Mouse (Mus musculus): Measurements from ENCODE around the gene D7Ertd443e. TPM values are rescaled to one million over a fixed set of nuclear protein-coding genes. Genes with fewer than 3 reads are reported as not detected.

The D7Ertd443e gene
- total and polyA plus RNA-seq, 3 experiments = 0.22 TPM; not detected in 2

DNA sequence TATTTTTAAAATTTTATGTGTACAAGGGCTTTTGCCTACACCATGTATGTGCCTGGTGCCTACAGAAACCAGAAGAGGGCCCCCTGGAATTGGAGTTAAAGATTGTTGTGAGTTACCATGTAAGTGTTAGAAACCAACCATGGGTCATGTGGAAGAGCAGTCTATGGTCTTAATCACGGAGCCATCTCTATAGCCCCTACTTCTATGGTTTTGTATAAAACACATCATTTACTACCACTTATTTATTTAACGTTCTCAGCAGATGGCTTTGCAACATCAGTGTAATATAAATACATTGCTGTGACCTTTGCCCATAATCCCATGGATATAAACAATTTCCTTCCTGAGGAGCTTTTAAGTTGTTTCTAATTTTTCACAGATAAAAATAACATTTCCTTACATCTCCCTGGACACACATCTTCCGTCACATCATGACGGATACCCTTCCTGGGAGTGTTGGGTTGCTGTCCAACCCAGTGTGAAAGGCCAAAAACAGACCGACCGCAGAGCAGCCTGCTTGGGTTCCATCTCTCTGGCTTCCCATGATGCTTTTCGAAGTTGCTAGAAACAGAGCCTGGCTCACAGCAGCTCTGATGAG lies 135.1 kb downstream of the D7Ertd443e start:
- Histone ChIP-seq H3K27me3 (ENCODE audit: insufficient read depth, low read length) (no peaks in the 10 kb centered on the region), H3K4me3 (ENCODE audit: low read depth, low read length) (no peak overlapping the region), H3K9me3 (replicated peaks) (peaks cover 31% of the 10 kb centered on the region), H3K4me1 (ENCODE audit: insufficient read depth, low read depth, low read length) (no peaks in the 10 kb centered on the region), H3K36me3 (replicated peaks) (no peaks in the 10 kb centered on the region)
- TF ChIP-seq POLR2AphosphoS5 (IDR thresholded peaks at IDR 0.05; ENCODE audit: insufficient replicate concordance, low read depth, low read length) (no peak), GATA1 (IDR thresholded peaks at IDR 0.05; ENCODE audit: borderline replicate concordance, low read length) (no peak), CTCF (IDR thresholded peaks at IDR 0.05; ENCODE audit: low read depth, low read length) (no peak), TAL1 (conservative IDR thresholded peaks at IDR 0.05; ENCODE audit: low read depth, low read length) (no peak), GATA2 (IDR thresholded peaks at IDR 0.05; ENCODE audit: borderline replicate concordance, low read depth, low read length) (no peak)
- DNase-seq (ENCODE audit: low spot score) (no peak), ATAC-seq (ENCODE audit: extremely low read depth, insufficient number of reproducible peaks, low FRiP score, poor library complexity, severe bottlenecking) (no peak)

DNA sequence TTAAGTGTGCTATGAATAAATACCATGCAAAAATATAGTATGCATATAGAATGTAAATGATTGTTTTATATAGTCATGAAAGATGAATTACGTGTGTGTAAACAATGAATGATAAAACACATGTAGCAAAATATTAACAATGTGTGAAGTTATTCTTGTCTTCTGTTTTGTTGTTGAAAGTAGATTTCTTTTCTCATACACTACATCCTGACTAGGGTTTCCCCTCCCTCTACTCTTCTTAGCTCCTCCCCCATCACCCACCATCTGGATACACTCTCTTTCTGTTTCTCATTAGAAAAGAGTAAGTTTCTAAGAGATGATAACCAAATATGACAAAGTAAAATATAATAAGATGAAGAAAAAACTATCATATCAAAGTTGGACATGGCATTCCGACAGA lies 137.4 kb downstream of the D7Ertd443e start:
- H3K4me3 ChIP-seq (ENCODE audit: low read depth, low read length) = no peak overlapping the region
- DNase-seq (ENCODE audit: low spot score) (no peak), ATAC-seq (ENCODE audit: extremely low read depth, insufficient number of reproducible peaks, low FRiP score, poor library complexity, severe bottlenecking) (no peak)
- TF ChIP-seq TAL1 (conservative IDR thresholded peaks at IDR 0.05; ENCODE audit: low read depth, low read length) (no peak), GATA1 (IDR thresholded peaks at IDR 0.05; ENCODE audit: borderline replicate concordance, low read length) (no peak), GATA2 (IDR thresholded peaks at IDR 0.05; ENCODE audit: borderline replicate concordance, low read depth, low read length) (no peak), POLR2AphosphoS5 (IDR thresholded peaks at IDR 0.05; ENCODE audit: insufficient replicate concordance, low read depth, low read length) (no peak)
- H3K9me3 ChIP-seq (replicated peaks) = peaks cover 34% of the 10 kb centered on the region
- no peaks in the 10 kb centered on the region for H3K36me3 ChIP-seq (replicated peaks)
- no peaks in the 10 kb centered on the region for H3K27me3 ChIP-seq (ENCODE audit: insufficient read depth, low read length)
- no peaks in the 10 kb centered on the region for H3K4me1 ChIP-seq (ENCODE audit: insufficient read depth, low read depth, low read length)

DNA sequence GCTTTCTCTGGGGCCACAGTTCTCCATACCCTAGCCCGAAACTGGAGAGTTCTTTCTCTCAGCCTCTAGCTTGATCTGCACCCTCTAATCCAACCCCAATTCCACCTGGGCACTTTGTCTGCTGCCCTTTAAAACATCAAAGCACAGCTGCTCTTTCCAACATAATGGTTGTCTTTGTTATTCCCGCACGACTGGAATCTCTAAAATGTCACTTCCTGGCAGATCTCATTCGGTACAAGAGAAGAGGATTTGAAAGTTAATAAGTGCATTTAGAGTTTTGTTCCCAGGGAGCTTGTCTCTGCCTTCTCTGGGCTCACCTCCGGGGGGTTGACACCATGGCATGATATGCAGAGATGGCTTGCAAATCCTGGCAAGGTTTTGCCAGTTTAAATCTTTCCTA lies 138.8 kb downstream of the D7Ertd443e start:
- ATAC-seq (ENCODE audit: extremely low read depth, insufficient number of reproducible peaks, low FRiP score, poor library complexity, severe bottlenecking) (no peak), DNase-seq (ENCODE audit: low spot score) (no peak)
- H3K4me1 ChIP-seq (ENCODE audit: insufficient read depth, low read depth, low read length) = no peaks in the 10 kb centered on the region
- H3K36me3 ChIP-seq (replicated peaks) = no peaks in the 10 kb centered on the region
- TF ChIP-seq TAL1 (conservative IDR thresholded peaks at IDR 0.05; ENCODE audit: low read depth, low read length) = no peak
- no peak for TF ChIP-seq POLR2AphosphoS5 (IDR thresholded peaks at IDR 0.05; ENCODE audit: insufficient replicate concordance, low read depth, low read length)
- no peak for TF ChIP-seq CTCF (IDR thresholded peaks at IDR 0.05; ENCODE audit: low read depth, low read length)
- TF ChIP-seq GATA1 (IDR thresholded peaks at IDR 0.05; ENCODE audit: borderline replicate concordance, low read length) = no peak
- TF ChIP-seq GATA2 (IDR thresholded peaks at IDR 0.05; ENCODE audit: borderline replicate concordance, low read depth, low read length) = no peak
- no peak overlapping the region for H3K4me3 ChIP-seq (ENCODE audit: low read depth, low read length)
- H3K27me3 ChIP-seq (ENCODE audit: insufficient read depth, low read length) = no peaks in the 10 kb centered on the region
- H3K9me3 ChIP-seq (replicated peaks) = peaks cover 36% of the 10 kb centered on the region

DNA sequence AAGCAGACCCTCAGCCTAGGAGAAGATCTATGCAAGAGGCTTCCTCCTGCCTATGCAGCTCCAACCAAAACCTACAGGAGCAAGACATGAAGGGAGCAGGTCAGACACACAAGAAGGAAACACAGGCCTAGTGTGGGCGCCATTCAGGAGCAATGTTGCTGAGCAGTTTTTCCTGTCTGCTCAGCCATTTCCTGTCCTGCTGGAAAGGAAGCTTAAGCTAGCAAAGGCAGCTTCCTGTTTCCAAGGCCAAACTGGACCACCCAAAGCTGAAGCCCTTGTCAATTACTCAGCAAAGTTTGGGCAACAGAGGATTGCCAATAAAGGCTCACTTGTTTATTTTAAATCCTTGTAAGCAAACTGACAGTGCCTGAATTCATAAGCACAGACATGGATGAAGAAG lies 142.7 kb downstream of the D7Ertd443e start:
- H3K36me3 ChIP-seq (replicated peaks) = no peaks in the 10 kb centered on the region
- H3K4me3 ChIP-seq (ENCODE audit: low read depth, low read length) = no peak overlapping the region
- no peak for ATAC-seq (ENCODE audit: extremely low read depth, insufficient number of reproducible peaks, low FRiP score, poor library complexity, severe bottlenecking)
- no peak for DNase-seq (ENCODE audit: low spot score)
- no peaks in the 10 kb centered on the region for H3K4me1 ChIP-seq (ENCODE audit: insufficient read depth, low read depth, low read length)
- peaks cover 53% of the 10 kb centered on the region for H3K9me3 ChIP-seq (replicated peaks)
- no peaks in the 10 kb centered on the region for H3K27me3 ChIP-seq (ENCODE audit: insufficient read depth, low read length)
- TF ChIP-seq CTCF (IDR thresholded peaks at IDR 0.05; ENCODE audit: low read depth, low read length) (no peak), POLR2AphosphoS5 (IDR thresholded peaks at IDR 0.05; ENCODE audit: insufficient replicate concordance, low read depth, low read length) (no peak), GATA1 (IDR thresholded peaks at IDR 0.05; ENCODE audit: borderline replicate concordance, low read length) (no peak), GATA2 (IDR thresholded peaks at IDR 0.05; ENCODE audit: borderline replicate concordance, low read depth, low read length) (no peak), TAL1 (conservative IDR thresholded peaks at IDR 0.05; ENCODE audit: low read depth, low read length) (no peak)

DNA sequence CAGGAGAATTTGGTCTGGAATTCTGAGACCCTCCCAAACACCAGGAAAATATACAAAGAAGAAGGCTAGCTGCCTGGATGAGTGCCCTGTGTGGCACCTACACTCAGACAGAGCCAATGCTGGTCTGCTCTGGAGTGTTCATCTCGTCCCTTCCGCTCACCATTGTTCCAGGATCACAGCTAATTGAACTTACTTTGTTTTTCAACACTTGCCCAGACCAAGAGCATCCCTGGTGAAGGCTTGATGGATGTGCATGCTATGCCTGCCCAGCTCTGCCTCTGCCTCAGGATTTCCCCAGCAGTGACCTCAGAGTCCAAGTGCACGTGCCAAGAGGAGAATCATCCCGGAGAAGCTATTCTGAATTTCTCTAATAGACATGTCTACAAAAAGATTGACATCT lies 144.2 kb downstream of the D7Ertd443e start:
- no peak overlapping the region for H3K4me3 ChIP-seq (ENCODE audit: low read depth, low read length)
- no peaks in the 10 kb centered on the region for H3K27me3 ChIP-seq (ENCODE audit: insufficient read depth, low read length)
- H3K4me1 ChIP-seq (ENCODE audit: insufficient read depth, low read depth, low read length) = no peaks in the 10 kb centered on the region
- TF ChIP-seq GATA2 (IDR thresholded peaks at IDR 0.05; ENCODE audit: borderline replicate concordance, low read depth, low read length) (no peak), GATA1 (IDR thresholded peaks at IDR 0.05; ENCODE audit: borderline replicate concordance, low read length) (no peak), CTCF (IDR thresholded peaks at IDR 0.05; ENCODE audit: low read depth, low read length) (no peak), POLR2AphosphoS5 (IDR thresholded peaks at IDR 0.05; ENCODE audit: insufficient replicate concordance, low read depth, low read length) (no peak), TAL1 (conservative IDR thresholded peaks at IDR 0.05; ENCODE audit: low read depth, low read length) (no peak)
- no peak for DNase-seq (ENCODE audit: low spot score)
- no peaks in the 10 kb centered on the region for H3K36me3 ChIP-seq (replicated peaks)
- ATAC-seq (ENCODE audit: extremely low read depth, insufficient number of reproducible peaks, low FRiP score, poor library complexity, severe bottlenecking) = no peak
- peaks cover 49% of the 10 kb centered on the region for H3K9me3 ChIP-seq (replicated peaks)

DNA sequence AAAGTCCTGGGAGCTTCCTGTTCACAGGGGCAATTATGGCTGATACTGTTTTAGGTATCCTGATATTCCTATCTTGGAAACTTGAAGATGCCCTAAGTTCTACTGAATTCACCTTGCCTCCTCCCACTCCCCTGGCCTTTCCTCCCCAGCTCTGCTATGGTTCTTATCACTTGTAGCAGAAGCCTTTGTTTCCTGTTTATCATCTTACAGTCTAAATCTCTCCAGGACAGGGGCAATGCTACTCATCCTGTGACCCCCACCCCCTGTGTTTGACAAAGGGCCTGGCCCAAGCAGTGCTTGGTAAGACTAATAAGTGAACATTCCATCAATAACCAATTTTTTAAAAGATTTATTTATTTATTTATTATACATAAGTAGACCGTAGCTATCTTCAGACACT lies 144.9 kb downstream of the D7Ertd443e start:
- no peak for TF ChIP-seq GATA1 (IDR thresholded peaks at IDR 0.05; ENCODE audit: borderline replicate concordance, low read length)
- TF ChIP-seq GATA2 (IDR thresholded peaks at IDR 0.05; ENCODE audit: borderline replicate concordance, low read depth, low read length) = no peak
- no peak for TF ChIP-seq TAL1 (conservative IDR thresholded peaks at IDR 0.05; ENCODE audit: low read depth, low read length)
- no peak for TF ChIP-seq POLR2AphosphoS5 (IDR thresholded peaks at IDR 0.05; ENCODE audit: insufficient replicate concordance, low read depth, low read length)
- no peak for TF ChIP-seq CTCF (IDR thresholded peaks at IDR 0.05; ENCODE audit: low read depth, low read length)
- Histone ChIP-seq H3K4me3 (ENCODE audit: low read depth, low read length) (no peak overlapping the region), H3K4me1 (ENCODE audit: insufficient read depth, low read depth, low read length) (no peaks in the 10 kb centered on the region), H3K9me3 (replicated peaks) (peaks cover 49% of the 10 kb centered on the region), H3K36me3 (replicated peaks) (no peaks in the 10 kb centered on the region), H3K27me3 (ENCODE audit: insufficient read depth, low read length) (no peaks in the 10 kb centered on the region)
- ATAC-seq (ENCODE audit: extremely low read depth, insufficient number of reproducible peaks, low FRiP score, poor library complexity, severe bottlenecking) = no peak
- DNase-seq (ENCODE audit: low spot score) = no peak
